Mouse (Mus musculus) heart, embryonic 14.5 days (tissue): Measurements from ENCODE around the gene Lins1. TPM values are rescaled to one million over a fixed set of nuclear protein-coding genes. Genes with fewer than 3 reads are reported as not detected.
A peak's percentile ranks its signal among the peaks of the same experiment; 100 is the strongest.

Experiments
- ATAC-seq: fragments of 200-750 bp; cut with Nextera tagmentation; 2 replicates; pipeline ENCODE4 v1.8.0; 2017; ENCODE audit warnings: low read depth, moderate TSS enrichment; ENCODE audit not compliant: insufficient number of reproducible peaks, insufficient read depth, low FRiP score
- H3K27ac ChIP-seq, 2 experiments: fragments of 200-500 bp in 1 of 2; fragments of 300-500 bp in 1 of 2; sonication (generic) in 1 of 2; replicated peaks in 1 of 2; 2 replicates each; pipeline ENCODE4 v1.5.1; 2012 to 2014; ENCODE audit warnings: low read depth in 2 of 2, low read length in 2 of 2, control low read depth in 1 of 2, mild to moderate bottlenecking in 1 of 2, mixed read lengths in 1 of 2; ENCODE audit not compliant: control insufficient read depth in 1 of 2, insufficient read depth in 1 of 2
- H3K27me3 ChIP-seq: fragments of 300-500 bp; sonication (generic); 2 replicates; pipeline ENCODE4 v1.6.1; 2014; ENCODE audit warnings: mild to moderate bottlenecking, low read length, control low read depth; ENCODE audit not compliant: control insufficient read depth, insufficient read depth
- H3K36me3 ChIP-seq: fragments of 300-500 bp; sonication (generic); 2 replicates; pipeline ENCODE4 v1.6.1; 2014; ENCODE audit warnings: mild to moderate bottlenecking, control low read depth, low read length, mixed read lengths; ENCODE audit not compliant: control insufficient read depth, insufficient read depth
- H3K4me1 ChIP-seq, 2 experiments: fragments of 200-500 bp in 1 of 2; fragments of 300-500 bp in 1 of 2; sonication (generic) in 1 of 2; 2 replicates each; pipeline ENCODE4 v1.6.1; 2012 to 2014; ENCODE audit warnings: low read length in 2 of 2, control low read depth in 1 of 2, mixed read lengths in 1 of 2; ENCODE audit not compliant: control insufficient read depth in 2 of 2, insufficient read depth in 2 of 2
- H3K4me2 ChIP-seq: fragments of 300-500 bp; sonication (generic); 2 replicates; pipeline ENCODE4 v1.6.1; 2014; ENCODE audit warnings: mild to moderate bottlenecking, low read length
- H3K4me3 ChIP-seq, 2 experiments: fragments of 200-500 bp in 1 of 2; fragments of 300-500 bp in 1 of 2; sonication (generic) in 1 of 2; 2 replicates each; pipeline ENCODE4 v1.5.1; 2012 to 2014; ENCODE audit warnings: low read length in 2 of 2, mild to moderate bottlenecking in 2 of 2, control low read depth in 1 of 2, low read depth in 1 of 2, moderate library complexity in 1 of 2; ENCODE audit not compliant: control insufficient read depth in 1 of 2, insufficient read depth in 1 of 2
- H3K9ac ChIP-seq: fragments of 300-500 bp; sonication (generic); 2 replicates; pipeline ENCODE4 v1.6.1; 2014; ENCODE audit warnings: mild to moderate bottlenecking, low read length
- H3K9me3 ChIP-seq: fragments of 300-500 bp; sonication (generic); 2 replicates; pipeline ENCODE4 v1.6.1; 2016; ENCODE audit warnings: low read length, control low read depth; ENCODE audit not compliant: control insufficient read depth
- WGBS: fragments of 180-500 bp; shearing (Covaris S2); extraction: QIAGEN DNeasy Blood & Tissue Kit; methylation state at CpG from one replicate; pipeline ENCODE4 v1.1.7; 2014; 5-methylcytosine and 5-hydroxymethylcytosine counted together
- polyA plus RNA-seq: library from polyadenylated mRNA; unstranded; fragments of >200 nt; fragmentation: Nextera tagmentation; extraction: Ambion mirVana; gene quantifications from 2 replicates; pipeline ENCODE4 v1.2.1, GENCODE M21; 2014

Lins1 gene
- 10.7 and 11.6 TPM in 2 replicates for polyA plus RNA-seq

DNA sequence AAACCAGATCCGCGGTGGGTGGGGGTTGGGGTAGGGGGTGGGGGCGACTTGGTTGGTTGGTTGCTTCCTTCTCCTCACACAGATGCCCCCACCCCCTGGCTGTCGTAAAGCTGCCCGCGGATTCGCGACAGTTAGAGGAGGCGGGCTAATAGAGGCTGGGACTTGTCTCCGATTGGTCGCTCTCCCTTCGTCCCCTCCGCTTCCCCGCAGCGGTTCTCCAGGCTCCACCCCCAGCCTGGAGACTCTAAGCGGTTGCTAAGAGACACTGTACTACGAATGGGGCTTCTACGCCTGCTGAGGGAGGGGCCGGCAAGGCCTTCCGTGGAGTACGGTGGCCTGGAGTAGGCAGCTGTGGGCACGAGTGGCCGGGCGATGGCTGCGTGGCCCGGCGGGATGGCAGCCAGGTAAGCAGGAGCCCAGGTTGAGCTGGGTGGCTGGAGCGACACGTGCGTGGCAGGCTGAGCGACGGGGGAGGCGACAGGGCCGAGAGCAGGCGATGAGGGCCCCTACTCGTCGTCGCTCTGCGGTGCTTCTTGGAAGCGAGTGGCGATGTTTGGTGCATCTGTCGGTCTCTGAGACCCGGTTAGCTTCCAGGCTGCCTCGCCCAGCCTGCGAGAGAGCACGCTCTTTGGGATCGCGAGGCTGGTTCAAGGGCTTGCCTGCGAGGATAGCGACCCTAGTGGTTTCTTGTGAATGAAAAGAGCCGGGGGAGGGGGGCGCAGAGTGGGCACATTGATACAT, at the start of gene Lins1:
Lins1 (plus strand) TSS at position 270 of the 741 bp plus-strand sequence.
- under 1% methylated on average over 52 of the region's 52 CpGs for WGBS
- peak; percentile 99 for ATAC-seq
- Histone ChIP-seq H3K9ac (peak within 1 kb of the TSS; percentile 85), H3K4me3 (peak within 1 kb of the TSS; percentile 68 to 82), H3K27ac (peak within 1 kb of the TSS; percentile 85 to 86), H3K27me3 (no peaks in the 10 kb centered on the region), H3K4me1 (peaks cover 4 to 16% of the 10 kb centered on the region in 2 experiments; a peak in 3 of 4 replicates), H3K9me3 (no peaks in the 10 kb centered on the region), H3K36me3 (peaks cover 15% of the 10 kb centered on the region), H3K4me2 (peak within 1 kb of the TSS; percentile 87)

DNA sequence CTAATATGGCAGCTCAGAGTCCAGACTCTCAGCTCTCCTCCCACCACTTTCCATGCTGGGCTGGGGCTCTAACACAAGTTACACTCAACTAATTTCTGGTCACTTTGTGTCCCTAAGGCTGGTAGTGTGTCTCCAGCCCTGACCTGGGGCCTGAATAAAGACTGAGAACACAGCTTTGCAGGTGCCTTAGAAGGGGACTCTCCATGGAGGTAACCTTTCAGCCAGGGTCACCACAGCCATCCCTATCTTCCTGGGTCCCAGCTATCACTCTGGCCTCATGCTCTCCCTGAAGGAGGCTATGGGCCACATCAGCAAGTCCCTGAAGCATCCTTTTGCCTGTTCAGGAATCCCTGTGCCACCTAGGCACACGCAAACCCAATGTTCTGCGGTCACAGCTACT, 44.0 kb upstream of the Lins1 start:
- ATAC-seq, result no peak

DNA sequence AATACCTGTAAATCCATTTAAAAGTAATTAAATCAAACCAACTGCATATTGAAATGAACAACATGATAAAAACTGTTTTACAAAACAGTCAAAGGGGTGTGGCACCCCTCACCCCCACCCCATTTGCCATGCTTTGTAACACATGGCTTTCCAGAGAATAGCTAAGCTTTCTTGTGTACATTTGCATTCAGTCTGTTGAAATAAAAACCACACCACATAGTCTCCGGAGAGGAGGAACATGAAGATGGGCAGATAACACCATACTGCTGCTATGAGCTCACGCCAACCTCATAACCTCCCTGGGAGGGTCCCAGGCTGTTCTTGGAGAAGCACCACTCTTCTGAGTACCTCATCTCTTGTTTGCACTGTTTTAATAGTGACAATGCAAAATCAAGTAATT, 40.5 kb upstream of the Lins1 start:
- no peak overlapping the region for H3K4me3 ChIP-seq
- 84% methylated on average over 2 of the region's 2 CpGs for WGBS
- no peak overlapping the region for H3K9ac ChIP-seq
- H3K9me3 ChIP-seq, result no peaks in the 10 kb centered on the region
- peaks cover 41% of the 10 kb centered on the region for H3K36me3 ChIP-seq
- no peak overlapping the region for H3K27ac ChIP-seq
- no peak overlapping the region for H3K4me2 ChIP-seq
- H3K4me1 ChIP-seq, result no peaks in the 10 kb centered on the region
- ATAC-seq, result no peak
- H3K27me3 ChIP-seq, result no peaks in the 10 kb centered on the region

More for the DNA sequence above, 44.0 kb upstream of the Lins1 start:
- Histone ChIP-seq H3K9ac (no peak overlapping the region), H3K27me3 (no peaks in the 10 kb centered on the region), H3K36me3 (peaks cover 35% of the 10 kb centered on the region), H3K27ac (no peak overlapping the region), H3K4me3 (no peak overlapping the region), H3K4me2 (no peak overlapping the region), H3K4me1 (no peaks in the 10 kb centered on the region), H3K9me3 (no peaks in the 10 kb centered on the region)
- 98% methylated on average over 2 of the region's 2 CpGs for WGBS

DNA sequence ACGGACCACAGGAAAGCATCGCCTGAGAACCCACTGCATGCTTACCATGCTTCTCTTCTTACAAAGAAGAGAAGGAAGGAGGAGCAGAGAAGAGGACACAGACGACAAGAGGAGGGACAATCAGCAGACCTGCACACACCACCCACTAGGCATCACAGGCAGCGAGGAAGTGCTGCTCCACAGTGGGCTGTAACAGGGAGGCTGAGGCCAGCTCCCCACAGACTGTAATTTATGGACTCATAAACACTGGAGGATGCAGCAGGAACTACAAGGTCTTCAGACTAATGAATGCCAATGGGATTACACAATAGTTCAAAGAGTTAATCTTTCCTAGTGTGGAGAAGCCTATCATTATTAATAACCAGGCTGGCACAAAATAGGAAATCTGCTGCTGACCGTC, 38.8 kb upstream of the Lins1 start:
- Histone ChIP-seq H3K36me3 (peaks cover 49% of the 10 kb centered on the region), H3K9ac (no peak overlapping the region), H3K27ac (no peak overlapping the region), H3K9me3 (no peaks in the 10 kb centered on the region), H3K4me3 (no peak overlapping the region), H3K4me2 (no peak overlapping the region), H3K27me3 (no peaks in the 10 kb centered on the region), H3K4me1 (no peaks in the 10 kb centered on the region)
- 79% methylated on average over 5 of the region's 5 CpGs for WGBS
- no peak for ATAC-seq

DNA sequence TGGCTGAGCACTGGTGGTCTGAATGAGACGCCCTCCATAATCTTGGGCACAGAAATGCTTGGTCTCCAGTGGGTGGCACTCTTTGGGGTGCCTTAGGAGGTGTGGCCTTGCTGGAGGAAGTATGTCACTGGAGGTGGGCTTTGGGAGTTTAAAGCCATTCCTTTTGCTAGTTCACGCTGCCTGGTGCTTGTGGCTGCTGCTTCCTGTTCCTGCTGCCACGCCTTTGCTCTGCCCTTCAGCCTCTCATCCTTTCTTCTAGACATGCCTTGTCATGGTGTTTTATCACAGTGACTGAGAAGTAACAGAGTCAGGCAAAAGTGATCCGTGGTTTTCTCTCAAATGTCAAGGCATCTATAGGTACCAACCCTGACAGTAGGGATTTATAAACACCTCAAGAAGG, 37.5 kb upstream of the Lins1 start:
- no peak for ATAC-seq
- Histone ChIP-seq H3K9ac (no peak overlapping the region), H3K9me3 (no peaks in the 10 kb centered on the region), H3K36me3 (peaks cover 49% of the 10 kb centered on the region), H3K27ac (no peak overlapping the region), H3K27me3 (no peaks in the 10 kb centered on the region), H3K4me1 (no peaks in the 10 kb centered on the region), H3K4me2 (no peak overlapping the region), H3K4me3 (no peak overlapping the region)
- 87% methylated on average over 4 of the region's 4 CpGs for WGBS

DNA sequence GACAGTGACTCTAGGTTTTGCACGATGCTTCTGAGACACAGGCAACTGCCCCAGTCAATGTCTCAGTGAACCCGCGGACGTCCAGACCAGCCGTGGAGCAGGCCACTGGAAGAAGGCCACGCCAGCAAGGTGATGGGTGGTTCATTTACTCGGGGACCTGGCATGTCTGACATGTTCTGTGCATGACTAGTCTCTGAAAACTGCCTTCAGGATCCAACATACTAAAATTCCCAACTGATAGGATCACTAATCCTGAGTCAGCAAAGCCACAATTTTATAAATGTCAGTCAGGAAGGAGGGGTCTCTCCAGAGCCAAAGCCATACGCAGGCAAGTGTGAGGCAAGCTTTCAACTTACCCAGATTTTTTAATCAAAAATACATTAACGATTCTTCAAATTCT, 36.1 kb upstream of the Lins1 start:
- Histone ChIP-seq H3K27ac (no peak overlapping the region), H3K4me1 (no peaks in the 10 kb centered on the region), H3K4me2 (no peak overlapping the region), H3K27me3 (no peaks in the 10 kb centered on the region), H3K36me3 (peaks cover 52% of the 10 kb centered on the region), H3K4me3 (no peak overlapping the region), H3K9ac (no peak overlapping the region), H3K9me3 (no peaks in the 10 kb centered on the region)
- ATAC-seq, result no peak
- 90% methylated on average over 9 of the region's 9 CpGs for WGBS

DNA sequence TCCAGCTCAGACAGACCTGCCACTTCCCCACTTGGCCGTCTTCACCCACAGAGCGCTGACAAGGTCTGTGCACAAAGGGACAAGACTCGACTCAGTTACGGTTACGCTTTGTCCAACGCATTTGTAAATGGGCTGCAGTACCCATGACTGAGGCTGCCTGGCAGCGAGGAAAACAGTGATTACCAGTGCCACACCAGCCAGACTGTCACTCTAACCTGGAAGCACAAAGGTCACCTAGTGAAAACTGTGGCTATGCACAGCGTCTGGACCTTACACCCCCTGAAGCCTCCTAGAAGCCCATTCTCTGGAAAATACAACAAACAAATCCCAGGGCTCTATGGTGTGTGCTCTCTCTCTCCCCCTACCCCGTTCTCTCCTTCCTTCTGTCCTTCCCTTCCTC, 34.2 kb upstream of the Lins1 start:
- Histone ChIP-seq H3K4me3 (no peak overlapping the region), H3K4me1 (no peaks in the 10 kb centered on the region), H3K9me3 (no peaks in the 10 kb centered on the region), H3K36me3 (peaks cover 68% of the 10 kb centered on the region), H3K4me2 (no peak overlapping the region), H3K9ac (no peak overlapping the region), H3K27me3 (no peaks in the 10 kb centered on the region), H3K27ac (no peak overlapping the region)
- 85% methylated on average over 9 of the region's 9 CpGs for WGBS
- ATAC-seq, result no peak

DNA sequence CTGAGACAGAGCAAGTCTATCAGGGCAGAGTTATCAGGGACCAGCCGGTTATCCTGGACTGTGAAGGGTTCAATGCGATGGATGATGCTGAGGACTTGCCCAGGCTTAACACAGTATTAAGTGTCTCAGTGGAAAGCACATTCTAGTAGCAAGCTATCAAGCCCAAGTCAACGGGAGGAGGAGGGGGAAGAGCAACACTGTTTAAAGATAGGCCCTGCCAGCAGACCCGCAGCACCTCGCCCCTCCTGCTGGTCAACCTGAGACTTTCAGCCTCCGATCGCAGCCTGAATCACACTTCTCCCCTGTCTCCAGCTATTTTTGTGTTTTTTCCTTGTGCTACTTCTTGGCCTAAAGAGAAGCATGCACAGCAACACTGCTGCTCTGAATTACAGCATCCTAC, 29.4 kb upstream of the Lins1 start:
- Histone ChIP-seq H3K27ac (no peak overlapping the region), H3K4me1 (no peaks in the 10 kb centered on the region), H3K4me3 (no peak overlapping the region), H3K27me3 (no peaks in the 10 kb centered on the region), H3K36me3 (peaks cover 43% of the 10 kb centered on the region), H3K9ac (no peak overlapping the region), H3K9me3 (no peaks in the 10 kb centered on the region), H3K4me2 (no peak overlapping the region)
- 52% methylated on average over 7 of the region's 7 CpGs for WGBS
- ATAC-seq, result no peak
